Mouse (Mus musculus) megakaryocyte, embryonic 14.5 days (primary cell): ENCODE measurements around the gene Cnih3.

Experiments used
- FLI1 ChIP-seq: IDR thresholded peaks from 2 replicates; pipeline ENCODE4 v1.6.1; 2012; ENCODE audit warnings: low read length, inconsistent platforms, mixed read lengths
- GATA1 ChIP-seq: IDR thresholded peaks from 3 replicates; pipeline ENCODE4 v1.6.1; 2012; ENCODE audit warnings: mixed read lengths, low read length, inconsistent platforms, borderline replicate concordance

- TF ChIP-seq GATA1: no peak
- TF ChIP-seq FLI1: no peak
These were observed 107.1 kb downstream of the Cnih3 start for GRCm38 (mm10) chr1:181459431-181460105.
